Mouse (Mus musculus) intestine, embryonic 15.5 days (tissue): ENCODE results near the gene Nt5m. TPM values are rescaled to one million over a fixed set of nuclear protein-coding genes. Genes with fewer than 3 reads are reported as not detected.

Experiments used
- ATAC-seq: fragments of 200-750 bp; cut with Nextera tagmentation; 2 replicates; pipeline ENCODE4 v1.8.0; 2017; ENCODE audit warnings: moderate TSS enrichment, moderate library complexity
- H3K27ac ChIP-seq: fragments of 300-500 bp; sonication (generic); 2 replicates; pipeline ENCODE4 v1.5.1; 2015; ENCODE audit warnings: mild to moderate bottlenecking, inconsistent platforms
- H3K27me3 ChIP-seq: fragments of 300-500 bp; sonication (generic); replicated peaks from 2 replicates; pipeline ENCODE4 v1.6.1; 2015; ENCODE audit warnings: inconsistent platforms
- H3K36me3 ChIP-seq: fragments of 300-500 bp; sonication (generic); 2 replicates; pipeline ENCODE4 v1.6.1; 2015; ENCODE audit warnings: inconsistent platforms
- H3K4me1 ChIP-seq: fragments of 300-500 bp; sonication (generic); replicated peaks from 2 replicates; pipeline ENCODE4 v1.6.1; 2015; ENCODE audit warnings: inconsistent platforms
- H3K4me2 ChIP-seq: fragments of 300-500 bp; sonication (generic); replicated peaks from 2 replicates; pipeline ENCODE4 v1.6.1; 2015; ENCODE audit warnings: mild to moderate bottlenecking, inconsistent platforms
- H3K4me3 ChIP-seq: fragments of 300-500 bp; sonication (generic); replicated peaks from 2 replicates; pipeline ENCODE4 v1.5.1; 2015; ENCODE audit warnings: inconsistent platforms
- H3K9ac ChIP-seq: fragments of 300-500 bp; sonication (generic); 2 replicates; pipeline ENCODE4 v1.6.1; 2015; ENCODE audit warnings: inconsistent platforms
- H3K9me3 ChIP-seq: fragments of 300-500 bp; sonication (generic); 2 replicates; pipeline ENCODE4 v1.6.1; 2016; ENCODE audit warnings: inconsistent platforms
- WGBS: fragments of 180-500 bp; shearing (Covaris S2); methylation state at CpG from one replicate; pipeline ENCODE4 v1.1.7; 2015; 5-methylcytosine and 5-hydroxymethylcytosine counted together
- polyA plus RNA-seq: library from polyadenylated mRNA; unstranded; fragments of >200 nt; fragmentation: Nextera tagmentation; extraction: Ambion mirVana; gene quantifications from 2 replicates; pipeline ENCODE4 v1.2.1, GENCODE M21; 2015

Nt5m gene
- polyA plus RNA-seq, 1 experiment from 2014 or later: 32.7 TPM

GRCm38 (mm10) chr11:59913702-59914101, 74.5 kb downstream of the Nt5m start:
- Histone ChIP-seq H3K4me1 (no peaks in the 10 kb centered on the region), H3K27me3 (no peaks in the 10 kb centered on the region), H3K36me3 (no peaks in the 10 kb centered on the region), H3K27ac (no peak overlapping the region), H3K4me2 (no peak overlapping the region), H3K9ac (no peak overlapping the region), H3K9me3 (no peaks in the 10 kb centered on the region), H3K4me3 (no peak overlapping the region)
- WGBS: 72% methylated on average over 4 of the region's 4 CpGs
- ATAC-seq: no peak

- no peak for ATAC-seq
- Histone ChIP-seq H3K27ac (no peak overlapping the region), H3K4me3 (no peak overlapping the region), H3K36me3 (no peaks in the 10 kb centered on the region), H3K4me1 (peaks cover 3% of the 10 kb centered on the region; the same call in 1 of the 2 replicates), H3K9me3 (no peaks in the 10 kb centered on the region), H3K27me3 (no peaks in the 10 kb centered on the region), H3K4me2 (no peak overlapping the region), H3K9ac (no peak overlapping the region)
- 34% methylated on average over 4 of the region's 4 CpGs for WGBS
Observed at GRCm38 (mm10) chr11:59918014-59918413, 78.8 kb downstream of the Nt5m start.

GRCm38 (mm10) chr11:59919401-59919800, 80.2 kb downstream of the Nt5m start:
- Histone ChIP-seq H3K9ac (no peak overlapping the region), H3K27me3 (no peaks in the 10 kb centered on the region), H3K36me3 (no peaks in the 10 kb centered on the region), H3K4me1 (peaks cover 3% of the 10 kb centered on the region; the same call in 1 of the 2 replicates), H3K9me3 (no peaks in the 10 kb centered on the region), H3K4me2 (no peak overlapping the region), H3K27ac (no peak overlapping the region), H3K4me3 (no peak overlapping the region)
- WGBS: 68% methylated on average over 3 of the region's 3 CpGs
- no peak for ATAC-seq

DNA sequence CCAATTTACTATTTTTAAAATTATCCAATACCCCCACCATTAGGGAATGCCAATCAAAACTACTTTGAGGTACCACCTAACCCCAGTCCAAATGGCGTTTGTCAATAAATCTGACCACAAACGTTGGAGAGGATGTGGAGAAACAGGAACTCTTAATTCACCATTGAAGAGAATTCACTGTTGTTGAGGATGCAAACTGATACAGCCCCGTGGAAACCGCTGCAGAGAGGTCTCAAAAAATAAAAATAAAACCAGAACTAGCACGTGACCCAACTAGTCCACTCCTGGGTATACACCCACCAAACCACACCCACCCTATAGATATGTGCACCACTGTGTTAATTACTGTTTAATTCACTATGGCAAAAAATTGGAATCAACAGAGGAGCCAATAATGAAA, 81.1 kb downstream of the Nt5m start:
- WGBS: 63% methylated on average over 5 of the region's 5 CpGs
- Histone ChIP-seq H3K4me2 (no peak overlapping the region), H3K36me3 (no peaks in the 10 kb centered on the region), H3K9me3 (no peaks in the 10 kb centered on the region), H3K9ac (no peak overlapping the region), H3K27ac (no peak overlapping the region), H3K4me3 (no peak overlapping the region), H3K27me3 (no peaks in the 10 kb centered on the region), H3K4me1 (peaks cover 3% of the 10 kb centered on the region; the same call in 1 of the 2 replicates)
- no peak for ATAC-seq

- no peaks in the 10 kb centered on the region for H3K36me3 ChIP-seq
- peak overlapping the region; percentile 18; the same call in 1 of the 2 replicates for H3K27ac ChIP-seq
- WGBS: 13% methylated on average over 7 of the region's 7 CpGs
- H3K27me3 ChIP-seq: no peaks in the 10 kb centered on the region
- no peak overlapping the region; the same call in 1 of the 2 replicates for H3K4me3 ChIP-seq
- no peaks in the 10 kb centered on the region for H3K9me3 ChIP-seq
- peak; percentile 84 for ATAC-seq
- peaks cover 3% of the 10 kb centered on the region; the same call in 1 of the 2 replicates for H3K4me1 ChIP-seq
- peak overlapping the region; percentile 40 for H3K4me2 ChIP-seq
- H3K9ac ChIP-seq: no peak overlapping the region
Observed at GRCm38 (mm10) chr11:59921265-59921664, 82.0 kb downstream of the Nt5m start.

DNA sequence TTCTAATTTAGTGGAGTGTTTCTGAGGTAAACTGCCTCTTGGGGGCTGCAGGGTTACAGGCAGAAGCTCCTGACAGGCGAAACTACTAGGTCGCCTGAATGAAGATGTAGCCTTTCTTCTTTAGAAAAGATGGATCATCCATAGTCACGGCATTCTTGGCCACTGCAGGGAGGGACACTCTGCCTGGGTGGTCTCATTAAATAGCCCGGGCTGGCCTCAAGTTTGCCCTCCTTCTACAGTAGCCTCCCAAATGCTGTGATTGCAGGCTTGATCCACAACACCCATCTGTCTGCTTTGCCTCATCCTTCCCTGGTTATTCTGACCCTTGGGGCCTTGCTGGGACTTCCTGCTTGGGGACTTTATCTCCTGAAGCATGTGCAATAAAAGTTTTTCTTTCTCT, 90.8 kb downstream of the Nt5m start:
- Histone ChIP-seq H3K27me3 (no peaks in the 10 kb centered on the region), H3K9ac (no peak overlapping the region), H3K4me2 (no peak overlapping the region), H3K27ac (no peak overlapping the region), H3K4me3 (no peak overlapping the region), H3K9me3 (no peaks in the 10 kb centered on the region), H3K36me3 (no peaks in the 10 kb centered on the region), H3K4me1 (peaks cover 29% of the 10 kb centered on the region)
- peak; percentile 24 for ATAC-seq
- 41% methylated on average over 4 of the region's 4 CpGs for WGBS

Other genes with a start within 250 kb of the Nt5m start
- gene Olfr223, start 246.2 kb upstream of the Nt5m start, polyA plus RNA-seq: not detected in 2 replicates
- gene Mprip, start 178.1 kb upstream of the Nt5m start, polyA plus RNA-seq: 54.9 and 56.2 TPM in 2 replicates
- gene Pld6, start 51.8 kb upstream of the Nt5m start, polyA plus RNA-seq: 2.9 and 3.5 TPM in 2 replicates
- gene Flcn, start 29.4 kb upstream of the Nt5m start, polyA plus RNA-seq: 35.9 and 39.2 TPM in 2 replicates
- gene Cops3, start 391 bp downstream of the Nt5m start, polyA plus RNA-seq: 192 and 193 TPM in 2 replicates
- gene Med9, start 108.8 kb downstream of the Nt5m start, polyA plus RNA-seq: 34.5 and 35.6 TPM in 2 replicates
- gene Rasd1, start 125.5 kb downstream of the Nt5m start, polyA plus RNA-seq: 2.1 and 2.6 TPM in 2 replicates
- gene Pemt, start 207.0 kb downstream of the Nt5m start, polyA plus RNA-seq: 8.2 and 8.8 TPM in 2 replicates